ENCODE assay signal across 8 mouse cellular contexts in genomic region chr2:26139034-26139544, GRCm38 (mm10). TPM values are rescaled to one million over a fixed set of nuclear protein-coding genes. Genes with fewer than 3 reads are reported as not detected.
DNase-seq lines count a peak whose midpoint lies in the region; ATAC-seq and TF ChIP-seq lines count a peak whose summit lies in the region.

No protein-coding gene starts in this region.

- no peak for ATAC-seq in midbrain, embryonic 12.5 days (ENCODE audit: low FRiP score, low read depth)

- peak overlapping the region; percentile 94 for H3K4me2 ChIP-seq in midbrain, embryonic 12.5 days (replicated peaks)

- 54% methylated on average over 7 of the region's 7 CpGs for WGBS in bone marrow, adult 2 months
- WGBS in hindbrain, embryonic 10.5 days: 61% methylated on average over 7 of the region's 7 CpGs
- 51% methylated on average over 7 of the region's 7 CpGs for whole genome bisulfite sequencing in midbrain, embryonic 12.5 days

- TF ChIP-seq POLR2A in bone marrow, adult 2 months (IDR thresholded peaks at IDR 0.05; ENCODE audit: borderline replicate concordance, control insufficient read depth, low read depth, low read length): no peak

- no peaks in the 10 kb centered on the region for H3K27me3 ChIP-seq in hindbrain, embryonic 10.5 days (ENCODE audit: insufficient read depth, poor library complexity, severe bottlenecking)
- no peaks in the 10 kb centered on the region; the same call in 1 of the 2 replicates for H3K27me3 ChIP-seq in midbrain, embryonic 12.5 days

- no peaks in the 10 kb centered on the region for H3K9me3 ChIP-seq in hindbrain, embryonic 10.5 days
- no peaks in the 10 kb centered on the region for H3K9me3 ChIP-seq in midbrain, embryonic 12.5 days

- H3K9ac ChIP-seq in midbrain, embryonic 12.5 days (replicated peaks): peak overlapping the region; percentile 89

- DNase-seq in kidney, adult 11 months: peak; percentile 29
- DNase-seq in kidney, postnatal 14 days: no peak
- no peak for DNase-seq in hindbrain, embryonic 10.5 days (ENCODE audit: low spot score)
- no peak for DNase-seq in embryo, embryonic 11 days
- DNase-seq in layer of hippocampus, postnatal 25 days (ENCODE audit: extremely low spot score in 1 of 2, low spot score in 1 of 2): no peak
- no peak for DNase-seq in adrenal gland, postnatal 25 days

- peak overlapping the region; percentile 87 for H3K27ac ChIP-seq in bone marrow, adult 2 months (ENCODE audit: control insufficient read depth, insufficient read depth, low read depth, low read length, poor library complexity)
- H3K27ac ChIP-seq in hindbrain, embryonic 10.5 days: peak overlapping the region; percentile 99
- peak overlapping the region; percentile 98 for H3K27ac ChIP-seq in midbrain, embryonic 12.5 days (replicated peaks)

- peaks cover 1% of the 10 kb centered on the region; the same call in 1 of the 2 replicates for H3K4me1 ChIP-seq in bone marrow, adult 2 months (ENCODE audit: control insufficient read depth, insufficient read depth, low read length)
- H3K4me1 ChIP-seq in hindbrain, embryonic 10.5 days (replicated peaks): peaks cover 41% of the 10 kb centered on the region
- H3K4me1 ChIP-seq in midbrain, embryonic 12.5 days: peaks cover 23% of the 10 kb centered on the region

- TF ChIP-seq CTCF in bone marrow, adult 2 months (IDR thresholded peaks at IDR 0.05; ENCODE audit: control insufficient read depth, insufficient read depth, low read length): no peak

- H3K36me3 ChIP-seq in hindbrain, embryonic 10.5 days: peaks cover 25% of the 10 kb centered on the region
- peaks cover 9% of the 10 kb centered on the region; the same call in 1 of the 2 replicates for H3K36me3 ChIP-seq in midbrain, embryonic 12.5 days

- H3K4me3 ChIP-seq in bone marrow, adult 2 months (replicated peaks; ENCODE audit: control insufficient read depth, low read depth, low read length): peak overlapping the region; percentile 99
- H3K4me3 ChIP-seq in hindbrain, embryonic 10.5 days: peak overlapping the region; percentile 84
- H3K4me3 ChIP-seq in midbrain, embryonic 12.5 days: peak overlapping the region; percentile 85

RNA-seq across cellular contexts. Expression of gene Nacc2, which starts 16.1 kb away (rescaled TPM):
- 4.0 and 5.8 TPM in 2 replicates for polyA plus RNA-seq in bone marrow, adult 2 months (2011; ENCODE audit: insufficient read depth, insufficient read length, low replicate concordance, missing spikeins)
- 6.2 and 8.4 TPM in 2 replicates for polyA plus RNA-seq in hindbrain, embryonic 10.5 days (2016; fragmentation: Nextera tagmentation; extraction: Ambion mirVana)
- 8.7 and 11.1 TPM in 2 replicates for polyA plus RNA-seq in midbrain, embryonic 12.5 days (2016; fragmentation: Nextera tagmentation; extraction: Ambion mirVana)
- total RNA-seq in layer of hippocampus, postnatal 25 days (2021): 10 to 100 TPM; 58.7 to 63.4 TPM
- total RNA-seq in adrenal gland, postnatal 25 days (2021): 25.8 and 36.6 TPM in 2 replicates
